Mouse (Mus musculus) testis, adult 2 months (tissue): ENCODE results near the gene 4930550C14Rik.

Source experiments
- CTCF ChIP-seq: fragments of 200-500 bp; IDR thresholded peaks from 2 replicates; pipeline ENCODE4 v1.5.1; 2012; ENCODE audit warnings: low read depth, mild to moderate bottlenecking, inconsistent platforms, low read length, moderate library complexity; ENCODE audit not compliant: control insufficient read depth, insufficient read depth, insufficient replicate concordance
- POLR2A ChIP-seq: fragments of 200-500 bp; IDR thresholded peaks from 2 replicates; pipeline ENCODE4 v1.6.1; 2012; ENCODE audit warnings: low read depth, mild to moderate bottlenecking, inconsistent platforms, low read length, moderate library complexity; ENCODE audit not compliant: control insufficient read depth

DNA sequence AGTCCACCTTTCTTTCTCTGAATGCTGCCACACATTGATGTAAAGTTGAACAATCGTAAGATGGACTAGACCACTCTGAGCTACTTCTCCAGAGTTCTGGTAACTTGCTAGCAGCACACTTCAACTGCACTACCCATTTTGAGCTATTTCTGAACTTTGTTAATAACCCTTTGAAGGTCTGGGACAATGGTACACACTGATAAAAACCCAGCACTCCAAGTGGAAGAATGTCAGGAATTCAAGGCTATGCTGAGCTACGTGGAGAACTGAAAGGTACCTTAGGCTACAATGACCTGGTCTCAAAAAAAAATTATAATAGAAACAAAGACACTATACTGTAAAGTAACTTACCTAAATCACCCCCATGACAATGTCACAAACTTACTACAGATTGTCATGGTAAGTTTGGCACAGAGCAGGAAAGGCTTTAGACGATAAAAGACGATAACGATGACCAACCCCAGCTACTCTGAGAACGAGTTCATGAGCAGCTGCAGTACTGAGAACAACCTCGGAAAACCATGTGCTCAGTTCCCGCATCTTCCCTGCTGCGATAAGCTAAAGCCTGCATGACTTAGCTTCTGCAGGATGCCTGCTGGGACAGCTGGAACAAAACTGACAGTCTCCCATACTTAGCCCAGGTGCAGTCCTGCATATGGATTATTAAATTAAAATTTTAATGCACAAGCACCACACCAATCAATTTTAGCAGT, 70.8 kb downstream of the 4930550C14Rik start:
- TF ChIP-seq CTCF (no peak), POLR2A (no peak)
